Mouse (Mus musculus): ENCODE measurements at regions not wholly inside any gene's neighbourhood (a gene's known extent, or its start where the extent isn't known, plus 50 kb on each side); places are given as distances from the start of the nearest gene placed in this dataset.

- Histone ChIP-seq H3K9me3 (replicated peaks) (peaks cover 6% of the 10 kb centered on the region), H3K27ac (ENCODE audit: poor library complexity, severe bottlenecking) (no peak overlapping the region), H3K27me3 (replicated peaks) (no peaks in the 10 kb centered on the region), H3K4me2 (no peak overlapping the region), H3K36me3 (no peaks in the 10 kb centered on the region), H3K4me1 (replicated peaks) (no peaks in the 10 kb centered on the region), H3K9ac (no peak overlapping the region), H3K4me3 (no peak overlapping the region)
- ATAC-seq (ENCODE audit: insufficient number of reproducible peaks, low FRiP score): no peak
- 31% methylated on average over 1 of the region's 1 CpGs for WGBS
Observed at GRCm38 (mm10) chr12:36748345-36748744, 360.0 kb upstream of the Meox2 start.

GRCm38 (mm10) chr12:36765315-36766058, 342.9 kb upstream of the Meox2 start:
- H3K9ac ChIP-seq: no peak overlapping the region
- 61% methylated on average over 4 of the region's 4 CpGs for WGBS
- H3K27ac ChIP-seq (ENCODE audit: poor library complexity, severe bottlenecking): no peak overlapping the region
- no peaks in the 10 kb centered on the region for H3K4me1 ChIP-seq (replicated peaks)
- no peak for ATAC-seq (ENCODE audit: insufficient number of reproducible peaks, low FRiP score)
- H3K4me3 ChIP-seq: no peak overlapping the region
- no peaks in the 10 kb centered on the region for H3K27me3 ChIP-seq (replicated peaks)
- no peaks in the 10 kb centered on the region for H3K36me3 ChIP-seq
- no peak overlapping the region for H3K4me2 ChIP-seq
- H3K9me3 ChIP-seq (replicated peaks): no peaks in the 10 kb centered on the region

- no peak overlapping the region for H3K27ac ChIP-seq (ENCODE audit: poor library complexity, severe bottlenecking)
- 37% methylated on average over 1 of the region's 1 CpGs for WGBS
- no peak overlapping the region for H3K4me3 ChIP-seq
- H3K27me3 ChIP-seq (replicated peaks): no peaks in the 10 kb centered on the region
- H3K36me3 ChIP-seq: no peaks in the 10 kb centered on the region
- no peaks in the 10 kb centered on the region for H3K9me3 ChIP-seq (replicated peaks)
- H3K4me2 ChIP-seq: no peak overlapping the region
- no peaks in the 10 kb centered on the region for H3K4me1 ChIP-seq (replicated peaks)
- no peak for ATAC-seq (ENCODE audit: insufficient number of reproducible peaks, low FRiP score)
- no peak overlapping the region for H3K9ac ChIP-seq
Observed at GRCm38 (mm10) chr12:36766167-36766566, 342.2 kb upstream of the Meox2 start.

- H3K4me3 ChIP-seq: no peak overlapping the region
- H3K36me3 ChIP-seq: no peaks in the 10 kb centered on the region
- H3K27me3 ChIP-seq (replicated peaks): no peaks in the 10 kb centered on the region
- WGBS: 73% methylated on average over 7 of the region's 7 CpGs
- H3K4me1 ChIP-seq (replicated peaks): no peaks in the 10 kb centered on the region
- H3K4me2 ChIP-seq: no peak overlapping the region
- H3K27ac ChIP-seq (ENCODE audit: poor library complexity, severe bottlenecking): no peak overlapping the region
- no peak for ATAC-seq (ENCODE audit: insufficient number of reproducible peaks, low FRiP score)
- no peaks in the 10 kb centered on the region for H3K9me3 ChIP-seq (replicated peaks)
- no peak overlapping the region for H3K9ac ChIP-seq
Observed at GRCm38 (mm10) chr12:36780761-36781160, 327.6 kb upstream of the Meox2 start.

GRCm38 (mm10) chr12:36790866-36791265, 317.5 kb upstream of the Meox2 start:
- Histone ChIP-seq H3K4me2 (no peak overlapping the region), H3K36me3 (no peaks in the 10 kb centered on the region), H3K27me3 (replicated peaks) (no peaks in the 10 kb centered on the region), H3K9me3 (replicated peaks) (no peaks in the 10 kb centered on the region), H3K4me3 (no peak overlapping the region), H3K9ac (no peak overlapping the region), H3K27ac (ENCODE audit: poor library complexity, severe bottlenecking) (no peak overlapping the region), H3K4me1 (replicated peaks) (no peaks in the 10 kb centered on the region)
- ATAC-seq (ENCODE audit: insufficient number of reproducible peaks, low FRiP score): no peak
- 84% methylated on average over 2 of the region's 2 CpGs for WGBS

- no peak for ATAC-seq (ENCODE audit: insufficient number of reproducible peaks, low FRiP score)
- Histone ChIP-seq H3K27me3 (replicated peaks) (no peaks in the 10 kb centered on the region), H3K9me3 (replicated peaks) (no peaks in the 10 kb centered on the region), H3K27ac (ENCODE audit: poor library complexity, severe bottlenecking) (no peak overlapping the region), H3K4me1 (replicated peaks) (no peaks in the 10 kb centered on the region), H3K36me3 (no peaks in the 10 kb centered on the region), H3K9ac (no peak overlapping the region), H3K4me3 (no peak overlapping the region), H3K4me2 (no peak overlapping the region)
- 84% methylated on average over 3 of the region's 3 CpGs for WGBS
Observed at GRCm38 (mm10) chr12:36791430-36791829, 316.9 kb upstream of the Meox2 start.

GRCm38 (mm10) chr12:36792205-36792604, 316.1 kb upstream of the Meox2 start:
- no peak overlapping the region for H3K4me3 ChIP-seq
- no peaks in the 10 kb centered on the region for H3K27me3 ChIP-seq (replicated peaks)
- H3K36me3 ChIP-seq: no peaks in the 10 kb centered on the region
- no peaks in the 10 kb centered on the region for H3K9me3 ChIP-seq (replicated peaks)
- no peak overlapping the region for H3K9ac ChIP-seq
- H3K4me2 ChIP-seq: no peak overlapping the region
- H3K27ac ChIP-seq (ENCODE audit: poor library complexity, severe bottlenecking): no peak overlapping the region
- H3K4me1 ChIP-seq (replicated peaks): no peaks in the 10 kb centered on the region
- no peak for ATAC-seq (ENCODE audit: insufficient number of reproducible peaks, low FRiP score)
- WGBS: 70% methylated on average over 3 of the region's 3 CpGs

- Histone ChIP-seq H3K27me3 (replicated peaks) (no peaks in the 10 kb centered on the region), H3K9ac (no peak overlapping the region), H3K4me1 (replicated peaks) (no peaks in the 10 kb centered on the region), H3K36me3 (no peaks in the 10 kb centered on the region), H3K9me3 (replicated peaks) (no peaks in the 10 kb centered on the region), H3K4me2 (no peak overlapping the region), H3K27ac (ENCODE audit: poor library complexity, severe bottlenecking) (no peak overlapping the region), H3K4me3 (no peak overlapping the region)
- WGBS: 57% methylated on average over 2 of the region's 2 CpGs
- ATAC-seq (ENCODE audit: insufficient number of reproducible peaks, low FRiP score): no peak
Observed at GRCm38 (mm10) chr12:36793799-36794198, 314.5 kb upstream of the Meox2 start.

GRCm38 (mm10) chr12:36796201-36796600, 312.1 kb upstream of the Meox2 start:
- Histone ChIP-seq H3K27ac (ENCODE audit: poor library complexity, severe bottlenecking) (no peak overlapping the region), H3K4me2 (no peak overlapping the region), H3K36me3 (no peaks in the 10 kb centered on the region), H3K4me3 (no peak overlapping the region), H3K9ac (no peak overlapping the region), H3K9me3 (replicated peaks) (no peaks in the 10 kb centered on the region), H3K27me3 (replicated peaks) (no peaks in the 10 kb centered on the region), H3K4me1 (replicated peaks) (no peaks in the 10 kb centered on the region)
- no peak for ATAC-seq (ENCODE audit: insufficient number of reproducible peaks, low FRiP score)
- WGBS: 77% methylated on average over 4 of the region's 4 CpGs

GRCm38 (mm10) chr12:36817938-36818337, 290.4 kb upstream of the Meox2 start:
- H3K36me3 ChIP-seq: no peaks in the 10 kb centered on the region
- H3K4me2 ChIP-seq: no peak overlapping the region
- H3K9ac ChIP-seq: no peak overlapping the region
- 80% methylated on average over 2 of the region's 2 CpGs for WGBS
- H3K4me1 ChIP-seq (replicated peaks): no peaks in the 10 kb centered on the region
- no peak overlapping the region for H3K4me3 ChIP-seq
- ATAC-seq (ENCODE audit: insufficient number of reproducible peaks, low FRiP score): no peak
- H3K27ac ChIP-seq (ENCODE audit: poor library complexity, severe bottlenecking): no peak overlapping the region
- H3K27me3 ChIP-seq (replicated peaks): no peaks in the 10 kb centered on the region
- no peaks in the 10 kb centered on the region for H3K9me3 ChIP-seq (replicated peaks)

- no peak overlapping the region for H3K4me3 ChIP-seq
- no peak overlapping the region for H3K27ac ChIP-seq (ENCODE audit: poor library complexity, severe bottlenecking)
- no peaks in the 10 kb centered on the region for H3K36me3 ChIP-seq
- no peaks in the 10 kb centered on the region for H3K4me1 ChIP-seq (replicated peaks)
- no peaks in the 10 kb centered on the region for H3K9me3 ChIP-seq (replicated peaks)
- H3K4me2 ChIP-seq: no peak overlapping the region
- 69% methylated on average over 3 of the region's 3 CpGs for whole genome bisulfite sequencing
- no peak for ATAC-seq (ENCODE audit: insufficient number of reproducible peaks, low FRiP score)
- H3K27me3 ChIP-seq (replicated peaks): no peaks in the 10 kb centered on the region
- no peak overlapping the region for H3K9ac ChIP-seq
Observed at GRCm38 (mm10) chr12:36818852-36819251, 289.5 kb upstream of the Meox2 start.

GRCm38 (mm10) chr12:36826766-36827165, 281.6 kb upstream of the Meox2 start:
- Histone ChIP-seq H3K27ac (ENCODE audit: poor library complexity, severe bottlenecking) (no peak overlapping the region), H3K4me3 (no peak overlapping the region), H3K9me3 (replicated peaks) (no peaks in the 10 kb centered on the region), H3K9ac (no peak overlapping the region), H3K4me1 (replicated peaks) (peaks cover 2% of the 10 kb centered on the region; the same call in 1 of the 2 replicates), H3K27me3 (replicated peaks) (no peaks in the 10 kb centered on the region), H3K36me3 (no peaks in the 10 kb centered on the region), H3K4me2 (no peak overlapping the region)
- WGBS: 67% methylated on average over 6 of the region's 6 CpGs
- ATAC-seq (ENCODE audit: insufficient number of reproducible peaks, low FRiP score): no peak

All from heart, embryonic 12.5 days (tissue).